Mouse (Mus musculus) bone marrow macrophage, adult 2 months (primary cell): Measurements from ENCODE around the gene Abcc2.

ENCODE experiments used
- CTCF ChIP-seq: IDR thresholded peaks from 2 replicates; pipeline ENCODE4 v1.5.1; 2012; ENCODE audit warnings: low read depth, mild to moderate bottlenecking, low read length, moderate library complexity
- POLR2A ChIP-seq: IDR thresholded peaks from 2 replicates; pipeline ENCODE4 v1.6.1; 2012; ENCODE audit warnings: mild to moderate bottlenecking, low read depth, low read length, borderline replicate concordance

- TF ChIP-seq POLR2A: no peak
- no peak for TF ChIP-seq CTCF
Observed at GRCm38 (mm10) chr19:43750008-43750407, 32.0 kb upstream of the Abcc2 start.
